Comparison of ENCODE assay signal across 8 mouse cellular contexts in genomic region chr16:91724247-91724646, GRCm38 (mm10). TPM values are rescaled to one million over a fixed set of nuclear protein-coding genes. Genes with fewer than 3 reads are reported as not detected.
DNase-seq lines count a peak whose midpoint lies in the region; ATAC-seq and TF ChIP-seq lines count a peak whose summit lies in the region.

No protein-coding gene starts in this region.

- no peak overlapping the region for H3K9ac ChIP-seq in forebrain, embryonic 11.5 days (ENCODE audit: low read length)
- no peak overlapping the region for H3K9ac ChIP-seq in forebrain, embryonic 15.5 days (replicated peaks)

- no peak overlapping the region for H3K4me2 ChIP-seq in forebrain, embryonic 11.5 days (ENCODE audit: low read depth, low read length, severe bottlenecking)
- no peak overlapping the region for H3K4me2 ChIP-seq in forebrain, embryonic 15.5 days (replicated peaks)

- peak; percentile 68 for DNase-seq in forebrain, embryonic 11.5 days (ENCODE audit: low spot score)
- DNase-seq in right cerebral cortex, adult 18-20 months = peak; percentile 52
- no peak for DNase-seq in right cerebral cortex, postnatal 36 days (ENCODE audit: low spot score in 2 of 2)
- DNase-seq in cerebellum, adult 2 months = peak; percentile 65 to 71
- peak; percentile 64 for DNase-seq in heart, postnatal 4 days
- peak; percentile 69 for DNase-seq in lung, postnatal 25 days (ENCODE audit: low spot score)
- peak; percentile 21 to 59 for DNase-seq in thymus, postnatal 10 days (ENCODE audit: low spot score in 2 of 2)

- H3K36me3 ChIP-seq in forebrain, embryonic 11.5 days (ENCODE audit: control insufficient read depth, insufficient read depth, low read length) = no peaks in the 10 kb centered on the region; the same call in 1 of the 2 replicates
- H3K36me3 ChIP-seq in forebrain, embryonic 15.5 days = peaks cover 16% of the 10 kb centered on the region

- no peak overlapping the region for H3K27ac ChIP-seq in forebrain, embryonic 11.5 days (ENCODE audit: low read depth, low read length)
- H3K27ac ChIP-seq in forebrain, embryonic 15.5 days (replicated peaks) = no peak overlapping the region
- no peak overlapping the region for H3K27ac ChIP-seq in cerebellum, adult 2 months (ENCODE audit: insufficient read depth, low read length)

- peaks cover 4% of the 10 kb centered on the region; the same call in 1 of the 2 replicates for H3K4me1 ChIP-seq in forebrain, embryonic 11.5 days (replicated peaks; ENCODE audit: control insufficient read depth, insufficient read depth, low read length)
- peaks cover 21% of the 10 kb centered on the region for H3K4me1 ChIP-seq in forebrain, embryonic 15.5 days
- peaks cover 8% of the 10 kb centered on the region for H3K4me1 ChIP-seq in cerebellum, adult 2 months (ENCODE audit: control insufficient read depth, insufficient read depth, low read length)

- H3K4me3 ChIP-seq in forebrain, embryonic 11.5 days (ENCODE audit: low read depth, low read length) = no peak overlapping the region
- H3K4me3 ChIP-seq in forebrain, embryonic 15.5 days = no peak overlapping the region
- H3K4me3 ChIP-seq in cerebellum, adult 2 months (replicated peaks; ENCODE audit: insufficient read depth, low read depth, low read length) = no peak overlapping the region

- ATAC-seq in forebrain, embryonic 11.5 days (replicated peaks; ENCODE audit: low FRiP score) = no peak
- no peak for ATAC-seq in forebrain, embryonic 15.5 days (replicated peaks)

- 36% methylated on average over 3 of the region's 3 CpGs for WGBS in forebrain, embryonic 11.5 days
- 43% methylated on average over 3 of the region's 3 CpGs for WGBS in forebrain, embryonic 15.5 days
- 38% methylated on average over 3 of the region's 3 CpGs for WGBS in cerebellum, adult 2 months

- no peaks in the 10 kb centered on the region for H3K27me3 ChIP-seq in forebrain, embryonic 11.5 days (ENCODE audit: control insufficient read depth, insufficient read depth, low read length)
- no peaks in the 10 kb centered on the region for H3K27me3 ChIP-seq in forebrain, embryonic 15.5 days
- H3K27me3 ChIP-seq in cerebellum, adult 2 months (ENCODE audit: control insufficient read depth, insufficient read depth, low read length) = no peaks in the 10 kb centered on the region

- H3K9me3 ChIP-seq in forebrain, embryonic 11.5 days (ENCODE audit: control insufficient read depth, low read length) = no peaks in the 10 kb centered on the region
- H3K9me3 ChIP-seq in forebrain, embryonic 15.5 days = no peaks in the 10 kb centered on the region

- peak; percentile 80 for TF ChIP-seq CTCF in cerebellum, adult 2 months (IDR thresholded peaks at IDR 0.05; ENCODE audit: borderline replicate concordance, insufficient read depth, low read depth, low read length)

- no peak for TF ChIP-seq POLR2A in cerebellum, adult 2 months (IDR thresholded peaks at IDR 0.05; ENCODE audit: borderline replicate concordance, insufficient read depth, low read length)

RNA-seq across cellular contexts. Expression of gene Cryzl1, which starts 4.5 kb away (rescaled TPM):
- 73.6 and 83.6 TPM in 2 replicates for polyA plus RNA-seq in forebrain, embryonic 11.5 days (2014; fragmentation: Nextera tagmentation; extraction: Ambion mirVana)
- polyA plus RNA-seq in forebrain, embryonic 15.5 days (2015; fragmentation: Nextera tagmentation; extraction: Ambion mirVana) = 111 and 118 TPM in 2 replicates
- 104 and 114 TPM in 2 replicates for polyA plus RNA-seq in cerebellum, adult 2 months (2012; rRNA removed)
- total RNA-seq in heart, postnatal 4 days (2021) = 10 to 100 TPM; 29.7 to 31.2 TPM

RNA-seq across cellular contexts. Expression of gene Itsn1, which starts 4.8 kb away (rescaled TPM):
- polyA plus RNA-seq in forebrain, embryonic 11.5 days (2014; fragmentation: Nextera tagmentation; extraction: Ambion mirVana) = 55.2 and 60.2 TPM in 2 replicates
- 82.5 and 86.7 TPM in 2 replicates for polyA plus RNA-seq in forebrain, embryonic 15.5 days (2015; fragmentation: Nextera tagmentation; extraction: Ambion mirVana)
- 67.3 and 68.7 TPM in 2 replicates for polyA plus RNA-seq in cerebellum, adult 2 months (2012; rRNA removed)
- total RNA-seq in heart, postnatal 4 days (2021) = 10 to 100 TPM; 37.9 to 50.7 TPM

RNA-seq across cellular contexts. Expression of gene Donson, which starts 35.7 kb away (rescaled TPM):
- polyA plus RNA-seq in forebrain, embryonic 11.5 days (2014; fragmentation: Nextera tagmentation; extraction: Ambion mirVana) = 42.1 and 42.7 TPM in 2 replicates
- polyA plus RNA-seq in forebrain, embryonic 15.5 days (2015; fragmentation: Nextera tagmentation; extraction: Ambion mirVana) = 20.0 and 20.3 TPM in 2 replicates
- polyA plus RNA-seq in cerebellum, adult 2 months (2012; rRNA removed) = 28.0 and 29.6 TPM in 2 replicates
- 10 to 100 TPM; 15.5 to 15.7 TPM for total RNA-seq in heart, postnatal 4 days (2021)

Comparison
In these comparisons a context has a peak if more than half of its experiments do, and no peak if none do; other contexts are left out.
1. DNase-seq: peak in forebrain, embryonic 11.5 days (single experiment), right cerebral cortex, adult 18-20 months (single experiment), cerebellum, adult 2 months (2 of 2), heart, postnatal 4 days (single experiment), lung, postnatal 25 days (single experiment) and thymus, postnatal 10 days (2 of 2); none in right cerebral cortex, postnatal 36 days (0 of 2).